Mouse (Mus musculus): ENCODE measurements around the gene Mgst3. TPM values are rescaled to one million over a fixed set of nuclear protein-coding genes. Genes with fewer than 3 reads are reported as not detected.

Mgst3 gene
- polyA plus RNA-seq, 1 experiment from 2014 or later = 48.8 TPM

DNA sequence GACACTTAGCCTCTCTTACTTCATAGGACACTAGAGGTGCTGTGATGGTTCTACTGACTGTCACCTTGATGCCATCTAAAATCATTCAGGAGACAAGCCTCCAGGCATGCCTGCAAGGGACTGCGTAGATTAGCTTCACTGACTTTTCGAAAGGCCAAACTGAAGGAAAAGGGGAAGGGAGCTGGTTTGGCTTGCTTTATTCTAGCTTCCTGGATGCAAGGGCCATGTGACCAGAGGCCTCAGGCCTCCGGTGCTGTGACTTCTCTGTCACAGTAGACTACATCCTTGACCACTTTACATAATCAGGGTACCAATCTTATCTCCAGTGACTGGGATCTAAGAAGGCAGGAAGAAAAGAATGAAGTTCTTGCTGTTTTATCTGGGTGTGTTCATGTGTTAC lies 57.2 kb downstream of the Mgst3 start:
- peaks cover 17% of the 10 kb centered on the region for H3K36me3 ChIP-seq
- no peaks in the 10 kb centered on the region for H3K9me3 ChIP-seq
- peaks cover 11% of the 10 kb centered on the region for H3K27me3 ChIP-seq
- no peak overlapping the region for H3K4me3 ChIP-seq
- no peak overlapping the region for H3K9ac ChIP-seq (replicated peaks)
- 90% methylated on average over 3 of the region's 3 CpGs for WGBS
- ATAC-seq (ENCODE audit: low FRiP score, low read depth) = no peak
- H3K27ac ChIP-seq (replicated peaks) = no peak overlapping the region
- H3K4me2 ChIP-seq (replicated peaks) = no peak overlapping the region
- no peaks in the 10 kb centered on the region for H3K4me1 ChIP-seq

DNA sequence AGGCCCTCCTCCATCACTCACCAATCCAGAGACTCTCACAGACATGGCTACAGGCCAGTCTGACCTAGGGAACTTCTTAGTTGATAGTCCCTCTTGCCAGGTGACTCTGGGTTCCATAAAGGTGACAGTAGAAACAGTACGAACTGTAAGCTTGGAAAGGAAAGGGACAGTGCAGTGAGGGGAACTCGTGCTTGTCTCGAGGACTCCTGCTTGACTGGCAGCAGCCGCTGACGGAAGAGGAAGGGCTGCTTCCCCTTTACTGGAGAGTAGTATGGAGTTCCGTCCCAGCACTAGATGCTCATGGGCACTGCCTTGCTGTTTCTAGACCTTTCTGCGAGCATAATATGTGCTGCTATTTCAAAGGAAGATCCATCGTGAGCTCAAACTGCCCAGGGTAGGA lies 62.5 kb downstream of the Mgst3 start:
- 94% methylated on average over 8 of the region's 8 CpGs for WGBS

GRCm38 (mm10) chr1:167328776-167329175 lies 64.9 kb downstream of the Mgst3 start:
- Histone ChIP-seq H3K27me3 (no peaks in the 10 kb centered on the region), H3K4me1 (no peaks in the 10 kb centered on the region), H3K9ac (replicated peaks) (no peak overlapping the region), H3K9me3 (no peaks in the 10 kb centered on the region), H3K27ac (replicated peaks) (no peak overlapping the region), H3K4me2 (replicated peaks) (no peak overlapping the region), H3K36me3 (peaks cover 71% of the 10 kb centered on the region), H3K4me3 (no peak overlapping the region)
- no peak for ATAC-seq (ENCODE audit: low FRiP score, low read depth)
- 88% methylated on average over 6 of the region's 6 CpGs for WGBS

More for the DNA sequence above, 62.5 kb downstream of the Mgst3 start:
- H3K9ac ChIP-seq (replicated peaks) = no peak overlapping the region
- H3K9me3 ChIP-seq = no peaks in the 10 kb centered on the region
- peaks cover 59% of the 10 kb centered on the region for H3K36me3 ChIP-seq
- H3K4me3 ChIP-seq = no peak overlapping the region
- ATAC-seq (ENCODE audit: low FRiP score, low read depth) = no peak
- H3K27me3 ChIP-seq = no peaks in the 10 kb centered on the region
- no peaks in the 10 kb centered on the region for H3K4me1 ChIP-seq
- H3K4me2 ChIP-seq (replicated peaks) = no peak overlapping the region
- no peak overlapping the region for H3K27ac ChIP-seq (replicated peaks)

Small RNA genes within 50 kb of the gene (microRNA-seq; reads per million reads assigned to microRNA genes)
- 1.6 reads per million for gene Gm25911

Other genes with a start within 250 kb of the Mgst3 start
- 107 and 110 TPM in 2 replicates for gene Uck2, start 108.5 kb downstream of the Mgst3 start, polyA plus RNA-seq (2016; fragmentation: Nextera tagmentation; extraction: Ambion mirVana)
- gene Tmco1, start 85.5 kb downstream of the Mgst3 start, polyA plus RNA-seq (2016; fragmentation: Nextera tagmentation; extraction: Ambion mirVana) = 72.7 and 80.1 TPM in 2 replicates
- gene Aldh9a1, start 43.9 kb downstream of the Mgst3 start, polyA plus RNA-seq (2016; fragmentation: Nextera tagmentation; extraction: Ambion mirVana) = 31.4 and 35.4 TPM in 2 replicates
- not detected in 2 replicates for gene Lrrc52, start 72.9 kb upstream of the Mgst3 start, polyA plus RNA-seq (2016; fragmentation: Nextera tagmentation; extraction: Ambion mirVana)
- 2.0 and 3.3 TPM in 2 replicates for gene Rxrg, start 204.5 kb upstream of the Mgst3 start, polyA plus RNA-seq (2016; fragmentation: Nextera tagmentation; extraction: Ambion mirVana)